Mouse (Mus musculus) liver, adult 10 weeks (tissue): ENCODE data around the gene Malrd1. TPM values are rescaled to one million over a fixed set of nuclear protein-coding genes. Genes with fewer than 3 reads are reported as not detected.

ENCODE experiments used
- polyA plus RNA-seq: library from polyadenylated mRNA; stranded (reverse); fragments of 350-450 nt; fragmentation: Illumina TruSeq; extraction: RNeasy Lipid Tissue Mini Kit (QIAGEN cat#74804); gene quantifications from one replicate; pipeline ENCODE4 v1.2.3, GENCODE M21; 2014; ENCODE audit warnings: low read depth, low replicate concordance

Malrd1 gene
- polyA plus RNA-seq = not detected

DNA sequence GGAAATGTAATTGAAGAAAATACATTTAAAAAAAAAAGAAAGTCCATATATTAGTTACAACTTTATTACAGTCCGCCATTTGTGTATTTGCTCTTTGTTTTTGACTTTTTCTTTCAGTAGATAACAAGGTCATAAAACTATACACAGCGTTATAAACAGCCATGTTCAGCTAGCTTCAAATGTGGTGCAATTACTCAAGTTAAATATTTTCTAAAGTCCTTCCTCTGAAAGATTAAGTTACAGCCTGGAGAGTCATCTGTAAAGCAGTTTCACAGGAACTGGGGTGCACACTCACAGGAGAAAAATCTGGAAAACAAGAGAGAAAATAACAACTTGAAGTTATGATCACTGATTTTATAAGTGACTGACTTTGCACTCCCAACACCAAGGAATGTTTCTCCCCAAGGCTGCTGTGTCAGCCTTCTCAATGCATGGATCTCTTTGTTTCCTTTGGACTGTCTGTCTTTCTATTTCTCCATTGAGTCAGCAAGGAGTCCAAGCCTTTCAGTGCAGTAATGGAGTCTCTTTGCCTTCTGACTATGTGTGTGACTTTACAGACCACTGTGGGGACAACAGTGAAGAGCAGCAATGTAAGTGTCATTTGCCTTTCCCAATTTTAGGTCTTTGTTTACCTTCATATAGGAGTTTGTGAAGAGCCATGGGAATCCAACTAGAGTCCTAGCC lies at the start of gene Malrd1:
TSS of gene Malrd1 (plus strand) at position 239 of the 684 bp plus-strand sequence.

